Mouse (Mus musculus): ENCODE results near the gene Gm17949.

DNA sequence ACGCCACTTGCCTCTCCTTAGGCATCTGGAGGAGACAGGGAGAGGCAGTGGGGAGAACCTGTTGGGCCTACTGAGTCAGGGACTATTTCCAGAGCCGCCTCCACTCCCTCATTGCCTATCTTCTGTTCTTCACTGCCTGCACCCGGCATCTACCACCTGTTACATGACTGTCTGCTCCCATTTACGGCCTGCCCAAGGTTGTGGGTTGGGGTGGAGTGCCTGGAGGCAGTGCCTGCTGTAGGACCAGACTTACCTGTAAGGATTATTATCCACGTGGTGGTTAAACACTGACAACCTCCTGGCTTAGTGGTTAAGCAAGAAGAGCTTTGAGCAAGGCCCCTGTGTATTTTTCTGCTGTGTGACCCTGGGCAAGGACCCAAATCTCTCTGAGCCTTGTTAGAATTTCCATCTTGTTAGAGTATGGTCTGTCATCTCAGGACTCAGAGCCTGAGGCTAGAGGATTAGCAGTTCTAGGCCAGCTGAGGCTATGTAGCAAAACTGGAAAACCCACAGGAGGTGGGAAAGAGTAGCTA, 36.5 kb upstream of the Gm17949 start:
- TF ChIP-seq CHD2 (IDR thresholded peaks at IDR 0.05; ENCODE audit: low read depth, low read length) (no peak), HCFC1 (IDR thresholded peaks at IDR 0.05; ENCODE audit: borderline replicate concordance, insufficient read depth, low read length) (no peak)
